Mouse (Mus musculus): ENCODE data around the gene Ccdc169. TPM values are rescaled to one million over a fixed set of nuclear protein-coding genes. Genes with fewer than 3 reads are reported as not detected.
"Not testable (repeated sequence)": the region's sequence is repeated elsewhere in the genome, so short reads cannot be mapped to it uniquely, and the experiment has no call there.

Ccdc169 gene
- total RNA-seq, 4 experiments from 2014 or later: not detected

GRCm38 (mm10) chr3:55195581-55196327, 58.6 kb downstream of the Ccdc169 start:
- no peak for DNase-seq (ENCODE audit: low spot score in 2 of 2)

- DNase-seq (ENCODE audit: low spot score in 2 of 2): no peak
Observed at GRCm38 (mm10) chr3:55196328-55196710, 59.2 kb downstream of the Ccdc169 start.

- DNase-seq (ENCODE audit: low spot score in 2 of 2): not testable (repeated sequence)
Observed at GRCm38 (mm10) chr3:55203621-55204020, 66.5 kb downstream of the Ccdc169 start.

- DNase-seq (ENCODE audit: low spot score in 2 of 2): no peak
Observed at GRCm38 (mm10) chr3:55206413-55206812, 69.3 kb downstream of the Ccdc169 start.

- no peak for DNase-seq (ENCODE audit: low spot score in 2 of 2)
Observed at GRCm38 (mm10) chr3:55207665-55208064, 70.5 kb downstream of the Ccdc169 start.

- no peak for DNase-seq (ENCODE audit: low spot score in 2 of 2)
Observed at GRCm38 (mm10) chr3:55212254-55212653, 75.1 kb downstream of the Ccdc169 start.

GRCm38 (mm10) chr3:55213785-55214184, 76.6 kb downstream of the Ccdc169 start:
- no peak for DNase-seq (ENCODE audit: low spot score in 2 of 2)

GRCm38 (mm10) chr3:55214413-55214812, 77.3 kb downstream of the Ccdc169 start:
- DNase-seq (ENCODE audit: low spot score in 2 of 2): no peak

- DNase-seq (ENCODE audit: low spot score in 2 of 2): no peak
Observed at GRCm38 (mm10) chr3:55222502-55222901, 85.4 kb downstream of the Ccdc169 start.

Small RNAs within 50 kb of the gene (microRNA-seq; reads per million reads assigned to microRNA genes)
- gene Gm22029: not detected

Other genes with a start within 250 kb of the Ccdc169 start
- gene Sertm1, start 221.5 kb upstream of the Ccdc169 start, total RNA-seq (2022): not detected
- gene Ccna1, start 81.8 kb upstream of the Ccdc169 start, total RNA-seq (2022): not detected
- gene Spg20, start 25.2 kb upstream of the Ccdc169 start, total RNA-seq (2022): 10 to 100 TPM; 24.5 to 33.9 (median 30.1) TPM
- not detected for gene Sohlh2, start 44.7 kb downstream of the Ccdc169 start, total RNA-seq (2022)
- 1 to 10 TPM; 2.0 to 3.1 (median 2.5) TPM for gene Dclk1, start 105.0 kb downstream of the Ccdc169 start, total RNA-seq (2022)

All from gastrocnemius, adult 8-10 months (tissue).